Mouse (Mus musculus) large intestine, adult 2 months (tissue): ENCODE data around the gene Slc25a27. TPM values are rescaled to one million over a fixed set of nuclear protein-coding genes. Genes with fewer than 3 reads are reported as not detected.

Experiments used
- DNase-seq: peaks from one replicate; pipeline ENCODE4 v3.0.0-alpha.2; 2012; ENCODE audit warnings: low read depth, low spot score
- WGBS: fragments of 180-500 bp; shearing (Covaris S2); methylation state at CpG from one replicate; pipeline ENCODE4 v1.1.7; 2018; 5-methylcytosine and 5-hydroxymethylcytosine counted together
- polyA plus RNA-seq: library from polyadenylated mRNA; depleted of rRNA; stranded (reverse); fragments of >200 nt; gene quantifications from 2 replicates; pipeline ENCODE4 v1.2.3, GENCODE M21; 2012; rRNA removed

The Slc25a27 gene
- polyA plus RNA-seq, 1 experiment: 0.97 TPM

DNA sequence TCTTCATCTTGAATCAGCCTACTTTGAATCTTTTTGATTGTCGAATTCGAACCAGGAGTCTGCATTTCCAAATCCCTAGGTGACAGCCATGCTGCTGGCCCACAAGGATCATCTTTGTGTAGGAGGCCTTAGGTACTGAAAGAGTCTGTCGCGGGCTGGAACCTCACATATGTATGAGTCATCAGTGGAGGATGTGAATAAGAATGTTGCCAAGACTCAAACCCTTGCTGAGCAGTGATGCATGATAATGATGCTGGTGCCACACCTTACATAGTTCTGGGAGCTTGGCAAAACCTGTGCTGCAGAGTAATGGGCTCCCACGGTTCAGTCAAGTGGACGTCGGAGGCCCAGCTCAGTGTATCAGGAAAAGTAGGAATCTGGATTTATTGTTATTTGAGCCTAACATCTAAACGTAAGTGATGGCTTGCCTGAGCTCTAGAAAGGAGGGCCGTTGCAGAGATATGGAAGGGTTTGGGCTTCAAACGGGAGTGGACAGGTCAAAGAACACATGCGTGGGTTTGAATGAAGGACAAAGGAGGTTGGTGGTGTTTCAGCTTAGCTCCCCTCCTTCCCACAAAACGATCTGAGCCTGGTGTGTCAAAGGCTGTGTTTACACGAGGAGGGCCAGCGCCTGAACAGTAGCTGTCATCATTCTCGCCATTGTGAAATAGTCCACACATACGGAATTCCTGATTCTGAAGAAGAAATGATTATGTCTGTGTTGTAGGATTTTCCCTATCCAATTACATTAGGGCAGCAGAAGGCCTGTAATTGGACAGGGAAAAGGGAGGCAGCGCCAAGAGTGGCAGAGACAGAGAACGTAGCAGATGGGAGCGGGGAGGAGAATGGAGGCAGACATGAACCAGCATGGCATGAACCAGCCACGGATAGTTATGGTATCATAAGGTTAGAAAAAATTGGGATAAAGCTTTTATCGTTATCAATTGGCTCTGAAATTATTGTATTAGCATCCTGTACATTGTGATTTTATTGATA, 74.4 kb downstream of the Slc25a27 start:
- 79% methylated on average over 21 of the region's 21 CpGs for WGBS
- no peak for DNase-seq

Other genes with a start within 250 kb of the Slc25a27 start
- 215 and 313 TPM in 2 replicates for gene Mep1a, start 164.4 kb downstream of the Slc25a27 start, polyA plus RNA-seq
- gene Ankrd66, start 123.6 kb downstream of the Slc25a27 start, polyA plus RNA-seq: 0.17 and 0.19 TPM in 2 replicates
- 9.4 and 18.8 TPM in 2 replicates for gene Pla2g7, start 99.1 kb downstream of the Slc25a27 start, polyA plus RNA-seq
- not detected in 2 replicates for gene Tdrd6, start 36.9 kb downstream of the Slc25a27 start, polyA plus RNA-seq
- gene Cyp39a1, start 211 bp upstream of the Slc25a27 start, polyA plus RNA-seq: 2.2 and 2.6 TPM in 2 replicates
- gene Rcan2, start 134.1 kb upstream of the Slc25a27 start, polyA plus RNA-seq: 0.72 and 1.6 TPM in 2 replicates